Mouse (Mus musculus): ENCODE results near the gene Shroom3.

The Shroom3 gene

DNA sequence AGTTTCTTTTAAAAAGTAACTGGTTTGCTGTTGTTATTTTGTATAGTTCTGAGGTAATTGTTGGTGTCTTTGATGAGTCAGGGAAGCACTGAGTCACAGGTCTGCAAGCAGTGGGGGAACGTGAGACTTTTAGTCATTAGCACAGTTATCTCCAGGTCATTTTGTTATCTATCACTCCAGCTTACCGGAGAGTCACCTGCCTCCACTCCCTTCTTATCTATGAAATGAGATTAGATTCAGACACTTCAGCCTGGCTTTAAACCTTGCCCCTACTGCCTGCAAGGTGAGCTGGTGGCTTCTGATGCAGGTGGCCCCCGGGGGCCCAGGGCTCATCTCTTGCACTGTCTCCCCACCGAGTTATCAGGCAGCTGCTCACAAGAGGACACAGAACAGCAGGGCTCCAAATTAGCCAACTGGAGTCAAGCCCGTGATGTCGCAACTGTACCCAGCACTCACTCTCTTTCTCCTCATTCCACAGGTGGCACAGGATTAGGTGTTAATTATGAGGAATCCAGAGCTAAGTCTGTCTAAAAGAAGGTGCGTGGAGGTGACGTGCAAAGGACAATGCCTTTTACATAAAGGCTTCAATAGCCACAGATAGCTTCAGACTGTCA lies 205.5 kb downstream of the Shroom3 start:
- DNase-seq (ENCODE audit: low read depth, low spot score) = no peak
- H3K36me3 ChIP-seq (ENCODE audit: control insufficient read depth, insufficient read depth, low read length, poor library complexity, severe bottlenecking) = no peaks in the 10 kb centered on the region
- no peaks in the 10 kb centered on the region for H3K27me3 ChIP-seq (ENCODE audit: control insufficient read depth, insufficient read depth, low read length, poor library complexity, severe bottlenecking)

- no peak for DNase-seq (ENCODE audit: low read depth, low spot score)
- H3K27me3 ChIP-seq (ENCODE audit: control insufficient read depth, insufficient read depth, low read length, poor library complexity, severe bottlenecking) = no peaks in the 10 kb centered on the region
- no peaks in the 10 kb centered on the region for H3K36me3 ChIP-seq (ENCODE audit: control insufficient read depth, insufficient read depth, low read length, poor library complexity, severe bottlenecking)
Observed at GRCm38 (mm10) chr5:92890902-92891301, 207.7 kb downstream of the Shroom3 start.

- no peaks in the 10 kb centered on the region for H3K36me3 ChIP-seq (ENCODE audit: control insufficient read depth, insufficient read depth, low read length, poor library complexity, severe bottlenecking)
- DNase-seq (ENCODE audit: low read depth, low spot score) = no peak
- H3K27me3 ChIP-seq (ENCODE audit: control insufficient read depth, insufficient read depth, low read length, poor library complexity, severe bottlenecking) = no peaks in the 10 kb centered on the region
Observed at GRCm38 (mm10) chr5:92893284-92893683, 210.0 kb downstream of the Shroom3 start.

DNA sequence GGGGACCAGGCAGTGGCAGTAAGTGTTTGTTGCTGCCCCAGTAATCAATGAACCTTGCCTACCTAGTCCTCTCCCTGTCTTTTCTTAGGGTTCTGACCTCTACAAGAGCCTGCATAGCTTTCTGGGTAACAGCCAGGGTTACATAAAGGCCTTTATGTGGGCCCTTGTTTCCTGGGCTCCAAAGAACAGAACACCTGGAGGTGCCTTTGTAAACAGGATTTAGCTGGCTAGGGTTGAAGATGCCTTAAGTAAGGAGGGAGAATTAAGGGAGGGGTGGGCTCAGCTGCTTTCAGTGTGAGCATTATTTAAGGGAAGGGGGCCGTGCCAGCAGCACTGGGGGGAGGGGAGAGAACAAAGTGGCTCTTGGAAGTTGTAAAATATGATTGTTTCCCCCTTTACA lies 210.5 kb downstream of the Shroom3 start:
- no peaks in the 10 kb centered on the region for H3K27me3 ChIP-seq (ENCODE audit: control insufficient read depth, insufficient read depth, low read length, poor library complexity, severe bottlenecking)
- no peak for DNase-seq (ENCODE audit: low read depth, low spot score)
- no peaks in the 10 kb centered on the region for H3K36me3 ChIP-seq (ENCODE audit: control insufficient read depth, insufficient read depth, low read length, poor library complexity, severe bottlenecking)

DNA sequence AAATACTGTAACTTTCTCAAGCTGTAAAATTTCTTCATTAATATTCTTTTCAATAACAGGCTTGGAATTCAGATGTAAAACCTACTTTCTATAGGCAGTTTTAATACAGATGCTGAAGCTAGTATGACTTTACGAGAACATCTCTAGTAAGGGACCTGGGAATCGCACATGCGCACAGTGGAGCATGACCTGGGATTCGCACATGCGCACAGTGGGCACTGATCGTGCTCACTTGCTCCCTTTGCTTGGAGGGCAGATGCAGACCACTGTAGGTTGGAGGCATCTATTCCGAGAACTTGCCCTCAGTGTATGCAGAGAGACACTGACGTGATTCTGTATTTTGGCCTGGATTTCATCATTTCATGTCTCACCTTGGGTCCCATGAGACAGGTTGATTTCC lies 212.6 kb downstream of the Shroom3 start:
- no peak for DNase-seq (ENCODE audit: low read depth, low spot score)
- Histone ChIP-seq H3K36me3 (ENCODE audit: control insufficient read depth, insufficient read depth, low read length, poor library complexity, severe bottlenecking) (no peaks in the 10 kb centered on the region), H3K27me3 (ENCODE audit: control insufficient read depth, insufficient read depth, low read length, poor library complexity, severe bottlenecking) (no peaks in the 10 kb centered on the region)

GRCm38 (mm10) chr5:92896725-92897280 lies 213.6 kb downstream of the Shroom3 start:
- DNase-seq (ENCODE audit: low read depth, low spot score) = no peak
- Histone ChIP-seq H3K27me3 (ENCODE audit: control insufficient read depth, insufficient read depth, low read length, poor library complexity, severe bottlenecking) (no peaks in the 10 kb centered on the region), H3K36me3 (ENCODE audit: control insufficient read depth, insufficient read depth, low read length, poor library complexity, severe bottlenecking) (no peaks in the 10 kb centered on the region)

- no peaks in the 10 kb centered on the region for H3K36me3 ChIP-seq (ENCODE audit: control insufficient read depth, insufficient read depth, low read length, poor library complexity, severe bottlenecking)
- H3K27me3 ChIP-seq (ENCODE audit: control insufficient read depth, insufficient read depth, low read length, poor library complexity, severe bottlenecking) = no peaks in the 10 kb centered on the region
- DNase-seq (ENCODE audit: low read depth, low spot score) = peak; percentile 16
Observed at GRCm38 (mm10) chr5:92897766-92898745, 214.8 kb downstream of the Shroom3 start.

DNA sequence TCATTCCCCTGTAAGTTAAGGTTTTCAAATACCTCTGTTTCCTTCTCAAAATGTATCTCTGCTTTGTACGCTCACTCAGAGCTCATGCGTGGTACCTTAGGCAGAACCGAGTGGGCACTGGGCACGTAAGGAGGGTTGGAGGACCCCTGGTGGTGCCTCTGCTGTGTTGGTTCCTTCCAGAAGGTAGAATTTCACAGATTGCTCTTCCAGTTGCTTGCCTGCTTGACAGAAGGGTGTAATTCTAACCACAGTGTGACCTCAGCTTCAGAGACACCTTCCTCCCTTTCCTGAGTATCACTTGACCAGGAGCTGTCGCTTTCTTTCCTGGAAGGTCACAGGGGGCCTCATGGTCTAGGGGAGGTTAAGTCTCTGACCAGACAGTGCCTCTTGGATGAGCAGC lies 217.2 kb downstream of the Shroom3 start:
- Histone ChIP-seq H3K27me3 (ENCODE audit: control insufficient read depth, insufficient read depth, low read length, poor library complexity, severe bottlenecking) (no peaks in the 10 kb centered on the region), H3K36me3 (ENCODE audit: control insufficient read depth, insufficient read depth, low read length, poor library complexity, severe bottlenecking) (no peaks in the 10 kb centered on the region)
- DNase-seq (ENCODE audit: low read depth, low spot score) = no peak

DNA sequence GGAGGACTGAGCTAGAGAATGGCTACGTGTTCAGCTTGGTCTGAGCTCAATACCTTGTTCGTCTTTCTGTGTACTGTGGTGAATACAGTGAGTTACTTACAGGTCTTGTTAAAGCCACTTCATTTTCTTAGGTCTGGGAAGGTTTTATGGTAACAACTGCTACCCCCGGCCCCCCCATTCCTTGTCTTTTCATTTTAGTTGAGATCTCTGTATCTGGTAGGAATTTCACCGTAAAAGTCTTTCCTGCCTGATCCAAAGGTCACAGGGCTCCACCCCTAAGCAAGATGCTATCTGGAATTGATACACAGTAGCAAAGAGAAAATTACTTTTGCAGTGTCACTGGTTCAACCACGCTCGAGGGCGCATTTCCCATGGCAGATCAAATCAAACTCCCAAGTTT lies 218.6 kb downstream of the Shroom3 start:
- Histone ChIP-seq H3K36me3 (ENCODE audit: control insufficient read depth, insufficient read depth, low read length, poor library complexity, severe bottlenecking) (no peaks in the 10 kb centered on the region), H3K27me3 (ENCODE audit: control insufficient read depth, insufficient read depth, low read length, poor library complexity, severe bottlenecking) (no peaks in the 10 kb centered on the region)
- DNase-seq (ENCODE audit: low read depth, low spot score) = no peak

GRCm38 (mm10) chr5:92905146-92905545 lies 221.9 kb downstream of the Shroom3 start:
- no peak for DNase-seq (ENCODE audit: low read depth, low spot score)
- Histone ChIP-seq H3K27me3 (ENCODE audit: control insufficient read depth, insufficient read depth, low read length, poor library complexity, severe bottlenecking) (no peaks in the 10 kb centered on the region), H3K36me3 (ENCODE audit: control insufficient read depth, insufficient read depth, low read length, poor library complexity, severe bottlenecking) (no peaks in the 10 kb centered on the region)

DNA sequence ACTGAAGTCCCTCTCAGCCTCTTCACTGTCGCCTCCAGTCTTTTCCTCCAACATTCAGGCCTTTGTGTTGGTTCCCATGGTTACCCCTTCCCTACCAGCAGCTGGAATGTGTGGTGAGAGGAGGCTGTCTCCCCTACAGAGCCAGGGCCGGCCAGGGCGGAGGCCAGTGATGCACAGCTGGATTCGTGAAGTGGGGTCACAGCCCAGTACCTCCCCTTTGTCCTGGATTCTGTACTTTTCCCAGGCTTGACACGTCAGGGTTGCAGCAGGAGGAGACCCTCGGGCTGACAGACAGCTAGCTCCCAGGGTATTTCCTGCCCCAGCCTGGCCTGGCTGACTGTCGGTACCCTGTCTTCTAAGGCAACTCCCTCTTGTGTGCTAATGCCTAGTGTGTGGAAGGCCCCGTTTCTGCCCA lies 222.4 kb downstream of the Shroom3 start:
- Histone ChIP-seq H3K27me3 (ENCODE audit: control insufficient read depth, insufficient read depth, low read length, poor library complexity, severe bottlenecking) (no peaks in the 10 kb centered on the region), H3K36me3 (ENCODE audit: control insufficient read depth, insufficient read depth, low read length, poor library complexity, severe bottlenecking) (no peaks in the 10 kb centered on the region)
- no peak for DNase-seq (ENCODE audit: low read depth, low spot score)

DNA sequence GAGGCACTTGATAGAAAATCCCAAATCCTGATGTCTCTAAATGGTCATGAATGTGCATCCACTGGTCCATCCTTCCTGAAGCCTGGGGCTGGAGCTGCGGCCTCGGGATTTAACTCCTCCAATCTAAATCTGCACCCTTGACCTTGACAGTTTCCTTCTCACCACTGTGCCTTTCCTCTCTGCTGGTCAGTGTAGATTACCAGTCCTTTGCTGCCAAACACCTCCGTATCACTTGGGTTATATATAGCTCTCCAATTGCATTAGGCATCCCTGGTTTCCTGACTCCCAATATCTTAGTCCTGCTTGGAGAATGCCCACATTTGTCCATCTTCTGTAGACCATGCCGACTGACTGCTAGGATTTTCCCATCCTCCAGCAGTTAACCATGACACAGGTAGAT lies 225.0 kb downstream of the Shroom3 start:
- Histone ChIP-seq H3K27me3 (ENCODE audit: control insufficient read depth, insufficient read depth, low read length, poor library complexity, severe bottlenecking) (no peaks in the 10 kb centered on the region), H3K36me3 (ENCODE audit: control insufficient read depth, insufficient read depth, low read length, poor library complexity, severe bottlenecking) (no peaks in the 10 kb centered on the region)
- no peak for DNase-seq (ENCODE audit: low read depth, low spot score)

- no peak for DNase-seq (ENCODE audit: low read depth, low spot score)
- H3K27me3 ChIP-seq (ENCODE audit: control insufficient read depth, insufficient read depth, low read length, poor library complexity, severe bottlenecking) = no peaks in the 10 kb centered on the region
- H3K36me3 ChIP-seq (ENCODE audit: control insufficient read depth, insufficient read depth, low read length, poor library complexity, severe bottlenecking) = no peaks in the 10 kb centered on the region
Observed at GRCm38 (mm10) chr5:92910838-92911237, 227.6 kb downstream of the Shroom3 start.

GRCm38 (mm10) chr5:92915421-92915820 lies 232.2 kb downstream of the Shroom3 start:
- DNase-seq (ENCODE audit: low read depth, low spot score) = no peak
- no peaks in the 10 kb centered on the region for H3K27me3 ChIP-seq (ENCODE audit: control insufficient read depth, insufficient read depth, low read length, poor library complexity, severe bottlenecking)
- no peaks in the 10 kb centered on the region for H3K36me3 ChIP-seq (ENCODE audit: control insufficient read depth, insufficient read depth, low read length, poor library complexity, severe bottlenecking)

GRCm38 (mm10) chr5:92917755-92918154 lies 234.5 kb downstream of the Shroom3 start:
- Histone ChIP-seq H3K36me3 (ENCODE audit: control insufficient read depth, insufficient read depth, low read length, poor library complexity, severe bottlenecking) (no peaks in the 10 kb centered on the region), H3K27me3 (ENCODE audit: control insufficient read depth, insufficient read depth, low read length, poor library complexity, severe bottlenecking) (no peaks in the 10 kb centered on the region)
- no peak for DNase-seq (ENCODE audit: low read depth, low spot score)
